Mouse (Mus musculus) E14TG2a.4 (cell line): ENCODE results near the gene Abcb6.

Experiments
- CTCF ChIP-seq: conservative IDR thresholded peaks from 2 replicates; pipeline ENCODE4 v1.5.1; 2014; ENCODE audit warnings: low read length
- NANOG ChIP-seq: IDR thresholded peaks from 2 replicates; pipeline ENCODE4 v1.6.1; 2014; ENCODE audit warnings: borderline replicate concordance, low read length, mixed read lengths
- POU5F1 ChIP-seq: IDR thresholded peaks from 2 replicates; pipeline ENCODE4 v1.6.1; 2014; ENCODE audit warnings: low read length, borderline replicate concordance

GRCm38 (mm10) chr1:75218227-75219001 is 38.2 kb upstream of the Abcb6 start:
- TF ChIP-seq CTCF (no peak), NANOG (no peak), POU5F1 (no peak)
